Mouse (Mus musculus) testis, adult 2 months (tissue): ENCODE measurements around the gene Eddm3b.

Experiments
- CTCF ChIP-seq: fragments of 200-500 bp; IDR thresholded peaks from 2 replicates; pipeline ENCODE4 v1.5.1; 2012; ENCODE audit warnings: low read depth, mild to moderate bottlenecking, inconsistent platforms, low read length, moderate library complexity; ENCODE audit not compliant: control insufficient read depth, insufficient read depth, insufficient replicate concordance
- POLR2A ChIP-seq: fragments of 200-500 bp; IDR thresholded peaks from 2 replicates; pipeline ENCODE4 v1.6.1; 2012; ENCODE audit warnings: low read depth, mild to moderate bottlenecking, inconsistent platforms, low read length, moderate library complexity; ENCODE audit not compliant: control insufficient read depth

DNA sequence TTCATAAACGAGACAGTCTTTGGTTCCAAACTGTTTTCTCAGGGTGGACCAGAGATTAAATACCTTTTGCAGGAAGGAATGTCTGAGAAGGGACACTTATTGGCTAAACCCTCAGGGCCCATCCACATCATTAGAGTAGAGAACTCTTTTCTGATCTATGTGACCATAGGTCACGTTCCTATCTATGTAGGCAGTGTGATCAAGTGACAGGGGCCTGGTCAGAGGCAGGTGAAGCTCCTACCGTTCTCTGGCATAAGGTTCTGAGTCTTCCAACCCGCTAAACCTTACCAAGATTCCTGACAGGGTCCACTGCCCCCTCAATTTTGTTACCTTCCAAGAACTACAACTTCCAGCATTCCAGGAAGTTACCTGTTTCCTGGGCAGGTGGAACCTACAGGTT, 27.9 kb downstream of the Eddm3b start:
- TF ChIP-seq POLR2A (no peak), CTCF (no peak)
